Mouse (Mus musculus) retina, postnatal 1 day (tissue): ENCODE measurements around the gene Rtn4rl1.

Experiments used
- DNase-seq: peaks from one replicate; pipeline ENCODE4 v3.0.0-alpha.2; 2012

Rtn4rl1 gene

DNA sequence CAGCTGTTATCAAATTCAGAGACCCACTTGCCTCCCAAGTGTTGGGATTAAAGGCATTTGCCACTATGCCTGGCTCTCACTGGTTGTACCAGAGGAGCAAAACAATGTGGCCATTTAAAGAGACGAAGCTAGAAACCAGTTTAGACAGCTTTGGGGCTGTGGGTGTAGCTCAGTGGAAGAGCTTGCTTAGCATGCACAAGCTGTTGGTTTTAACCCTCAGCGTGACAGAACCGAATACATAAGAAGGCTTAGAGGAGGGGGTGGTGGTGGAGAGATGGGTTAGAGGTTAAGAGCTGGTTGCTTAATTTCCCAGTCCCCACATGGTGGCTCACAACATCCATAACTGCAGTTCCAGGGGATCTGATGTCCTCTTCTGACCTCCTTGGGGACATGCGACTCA is 115.1 kb downstream of the Rtn4rl1 start:
- DNase-seq, result no peak

DNA sequence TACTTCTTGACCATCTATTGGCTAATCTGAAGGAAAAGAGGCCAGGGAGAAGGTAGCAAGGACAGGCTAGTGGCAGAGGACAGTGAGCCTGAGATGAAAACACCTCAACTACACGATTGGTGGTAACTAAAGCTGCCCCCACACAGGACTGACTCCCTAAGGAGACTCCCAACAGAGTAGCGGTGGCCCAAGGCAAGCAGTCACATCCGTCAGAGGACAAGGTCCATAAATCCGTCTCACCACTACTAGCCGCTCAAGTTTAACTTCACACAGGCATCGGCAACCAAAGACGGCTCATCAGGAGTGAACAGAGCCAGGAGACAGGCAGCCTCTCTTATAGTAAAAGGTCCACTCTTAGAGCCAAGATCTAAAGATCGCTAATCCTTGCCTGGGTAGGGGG is 117.2 kb downstream of the Rtn4rl1 start:
- DNase-seq, result no peak

GRCm38 (mm10) chr11:75311751-75312150 is 118.2 kb downstream of the Rtn4rl1 start:
- DNase-seq, result no peak

DNA sequence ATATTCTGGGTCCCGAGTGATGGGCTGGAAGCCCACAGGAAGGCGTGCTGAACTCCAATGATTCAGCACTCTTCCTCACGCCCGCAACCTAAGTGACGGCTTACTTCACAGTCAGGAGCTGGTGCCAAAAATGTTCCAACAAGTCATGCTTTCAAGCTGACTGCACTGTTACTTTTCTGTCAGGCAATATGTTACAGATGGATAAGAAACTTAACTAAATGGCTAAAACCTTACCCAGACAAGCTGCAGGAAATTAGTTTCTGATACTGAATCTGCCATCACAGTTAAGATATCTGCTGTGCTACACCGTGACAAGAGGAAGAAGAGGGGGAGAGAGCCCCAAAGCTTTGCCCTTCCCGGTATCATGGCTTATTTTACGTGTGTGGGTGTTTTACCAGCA is 120.3 kb downstream of the Rtn4rl1 start:
- no peak for DNase-seq
